ENCODE assay signal across 7 mouse cellular contexts in the genomic region with DNA sequence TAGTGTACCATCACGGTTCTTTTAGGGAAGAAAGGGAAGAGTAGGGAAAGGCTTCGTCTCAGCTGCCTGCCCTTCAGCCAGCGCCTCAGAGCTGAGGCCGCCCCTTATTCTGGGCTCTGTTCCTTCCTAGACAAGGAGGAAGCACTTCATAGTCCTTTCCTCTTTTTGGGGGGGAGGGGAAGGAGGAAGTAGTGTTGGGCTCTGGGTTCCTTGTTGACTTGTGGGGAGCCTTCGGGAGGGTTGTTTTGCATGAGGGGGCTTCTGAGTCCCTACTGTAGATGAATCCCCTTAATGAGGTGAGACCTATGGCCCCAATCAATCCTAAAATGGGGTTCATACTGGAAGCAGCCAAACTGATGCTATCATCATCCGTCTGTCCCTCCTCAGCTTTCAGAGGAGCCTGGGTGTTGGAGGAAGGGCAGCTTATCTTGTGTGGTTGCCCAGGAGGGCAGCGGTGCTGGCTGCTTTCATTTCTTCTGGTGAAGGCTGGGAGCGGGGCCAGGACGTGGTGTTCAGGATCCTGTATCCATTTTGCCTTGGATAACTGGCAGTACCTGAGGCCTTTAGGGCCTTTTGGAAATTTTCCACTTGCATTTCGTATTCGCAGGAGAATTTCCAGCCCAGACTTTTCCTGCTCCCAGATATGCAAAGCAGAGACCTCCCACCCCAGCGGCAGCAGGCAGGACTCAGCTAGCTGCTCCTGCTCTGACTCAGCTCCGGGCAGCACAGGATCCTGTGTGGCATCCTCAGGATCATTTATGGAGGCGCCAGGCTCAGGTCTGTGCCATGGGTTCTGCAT. TPM values are rescaled to one million over a fixed set of nuclear protein-coding genes. Genes with fewer than 3 reads are reported as not detected.
DNase-seq lines count a peak whose midpoint lies in the region; ATAC-seq and TF ChIP-seq lines count a peak whose summit lies in the region.

No protein-coding gene starts in this region.

- no peak overlapping the region for H3K9ac ChIP-seq in heart, postnatal 0 days (replicated peaks; ENCODE audit: low read depth, low read length)
- no peak overlapping the region for H3K9ac ChIP-seq in lung, postnatal 0 days (replicated peaks; ENCODE audit: low read depth)

- 20% methylated on average over 14 of the region's 14 CpGs for WGBS in heart, postnatal 0 days
- 23% methylated on average over 14 of the region's 14 CpGs for WGBS in lung, postnatal 0 days
- WGBS in spleen, adult 2 months: 40% methylated on average over 14 of the region's 14 CpGs

- peak overlapping the region; percentile 70 for H3K4me3 ChIP-seq in erythroblast, embryonic 14.5 days (replicated peaks)
- H3K4me3 ChIP-seq in heart, postnatal 0 days (ENCODE audit: low read depth, low read length): no peak overlapping the region
- no peak overlapping the region for H3K4me3 ChIP-seq in lung, postnatal 0 days (ENCODE audit: low read depth, low read length)
- peak overlapping the region; percentile 26; the same call in 1 of the 2 replicates for H3K4me3 ChIP-seq in spleen, adult 2 months (ENCODE audit: extremely low read depth, insufficient read depth, insufficient read length)

- peak overlapping the region; percentile 43 for H3K4me2 ChIP-seq in heart, postnatal 0 days (ENCODE audit: low read depth, low read length)
- peak overlapping the region; percentile 8 for H3K4me2 ChIP-seq in lung, postnatal 0 days (replicated peaks; ENCODE audit: low read depth, low read length)

- H3K27me3 ChIP-seq in erythroblast, embryonic 14.5 days (ENCODE audit: control insufficient read depth): peaks cover 12% of the 10 kb centered on the region
- H3K27me3 ChIP-seq in heart, postnatal 0 days (ENCODE audit: control insufficient read depth, insufficient read depth, low read length): no peaks in the 10 kb centered on the region
- no peaks in the 10 kb centered on the region; the same call in 1 of the 2 replicates for H3K27me3 ChIP-seq in lung, postnatal 0 days (replicated peaks; ENCODE audit: insufficient read depth, low read length)
- H3K27me3 ChIP-seq in spleen, adult 2 months (ENCODE audit: control insufficient read depth, insufficient read depth, low read length): no peaks in the 10 kb centered on the region

- no peak for TF ChIP-seq POLR2A in spleen, adult 2 months (IDR thresholded peaks at IDR 0.05; ENCODE audit: low read depth, low read length)

- peak overlapping the region; percentile 54 for H3K27ac ChIP-seq in heart, postnatal 0 days (ENCODE audit: low read depth)
- H3K27ac ChIP-seq in lung, postnatal 0 days (ENCODE audit: low read length): no peak overlapping the region
- H3K27ac ChIP-seq in spleen, adult 2 months (ENCODE audit: insufficient read depth, low read length): peak overlapping the region; percentile 50

- H3K9me3 ChIP-seq in erythroblast, embryonic 14.5 days (ENCODE audit: control insufficient read depth, low read length): no peaks in the 10 kb centered on the region
- no peaks in the 10 kb centered on the region for H3K9me3 ChIP-seq in heart, postnatal 0 days (replicated peaks; ENCODE audit: control insufficient read depth, low read length)
- no peaks in the 10 kb centered on the region for H3K9me3 ChIP-seq in lung, postnatal 0 days (ENCODE audit: low read length)

- no peak for TF ChIP-seq CTCF in heart, postnatal 0 days (IDR thresholded peaks at IDR 0.05; ENCODE audit: low read depth)
- no peak for TF ChIP-seq CTCF in lung, postnatal 0 days (IDR thresholded peaks at IDR 0.05)
- no peak for TF ChIP-seq CTCF in spleen, adult 2 months (IDR thresholded peaks at IDR 0.05; ENCODE audit: extremely low read depth, insufficient read depth, insufficient read length, insufficient replicate concordance)

- TF ChIP-seq EP300 in heart, postnatal 0 days (IDR thresholded peaks at IDR 0.05; ENCODE audit: low read depth): no peak
- no peak for TF ChIP-seq EP300 in lung, postnatal 0 days (IDR thresholded peaks at IDR 0.05)

- H3K36me3 ChIP-seq in erythroblast, embryonic 14.5 days (ENCODE audit: control insufficient read depth): peaks cover 37% of the 10 kb centered on the region
- peaks cover 1% of the 10 kb centered on the region; the same call in 1 of the 2 replicates for H3K36me3 ChIP-seq in heart, postnatal 0 days (replicated peaks; ENCODE audit: control insufficient read depth, insufficient read depth, low read length)
- no peaks in the 10 kb centered on the region for H3K36me3 ChIP-seq in lung, postnatal 0 days (ENCODE audit: insufficient read depth, low read length)
- H3K36me3 ChIP-seq in spleen, adult 2 months (ENCODE audit: control insufficient read depth, insufficient read depth, low read length): peaks cover 2% of the 10 kb centered on the region; the same call in 1 of the 2 replicates

- peaks cover 97% of the 10 kb centered on the region for H3K4me1 ChIP-seq in erythroblast, embryonic 14.5 days (ENCODE audit: control insufficient read depth)
- H3K4me1 ChIP-seq in heart, postnatal 0 days (ENCODE audit: control insufficient read depth, insufficient read depth): peaks cover 34% of the 10 kb centered on the region
- peaks cover 5% of the 10 kb centered on the region; the same call in 1 of the 2 replicates for H3K4me1 ChIP-seq in lung, postnatal 0 days (ENCODE audit: insufficient read depth, low read depth, low read length)
- peaks cover 40% of the 10 kb centered on the region for H3K4me1 ChIP-seq in spleen, adult 2 months (ENCODE audit: control insufficient read depth, insufficient read depth, insufficient read length)

- ATAC-seq in heart, postnatal 0 days (ENCODE audit: insufficient read depth, low read depth): peak; percentile 59
- peak; percentile 44 for ATAC-seq in lung, postnatal 0 days

- peak; percentile 89 for DNase-seq in MN1 (ENCODE audit: low spot score)
- DNase-seq in adrenal gland, postnatal 14 days: peak; percentile 81
- peak; percentile 62 for DNase-seq in heart, postnatal 0 days (ENCODE audit: low spot score)
- peak; percentile 65 for DNase-seq in layer of hippocampus, adult 9-11 months
- DNase-seq in lung, postnatal 0 days (ENCODE audit: low spot score): peak; percentile 63
- peak; percentile 39 to 44 for DNase-seq in spleen, adult 2 months (ENCODE audit: low read depth in 1 of 2, low spot score in 2 of 2)

RNA-seq across cellular contexts. Expression of gene Ampd3, which starts 5.4 kb away (rescaled TPM):
- total RNA-seq in adrenal gland, postnatal 14 days (2021): 22.9 and 32.8 TPM in 2 replicates
- polyA plus RNA-seq in erythroblast, embryonic 14.5 days (2012): 2.6 and 4.3 TPM in 2 replicates
- total RNA-seq in heart, postnatal 0 days (2014; rRNA removed; ENCODE audit: low replicate concordance): 12.2 and 19.7 TPM in 2 replicates
- 12.8 and 15.6 TPM in 2 replicates for polyA plus RNA-seq in heart, postnatal 0 days (2015; fragmentation: Nextera tagmentation; extraction: Ambion mirVana)
- 5.0 and 5.2 TPM in 2 replicates for polyA plus RNA-seq in lung, postnatal 0 days (2015; fragmentation: Nextera tagmentation; extraction: Ambion mirVana)
- polyA plus RNA-seq in spleen, adult 2 months (2012; rRNA removed): 15.8 and 21.8 TPM in 2 replicates

Comparison
In these comparisons a context has a peak if more than half of its experiments do, and no peak if none do; other contexts are left out.
1. H3K4me3 ChIP-seq: peak in erythroblast, embryonic 14.5 days (single experiment) and spleen, adult 2 months (single experiment); none in heart, postnatal 0 days (single experiment) and lung, postnatal 0 days (single experiment).
2. Peak in every context shown above with its lines, with median percentiles within 50 percentile points of each other: DNase-seq.